ENCODE assay signal across 8 mouse cellular contexts in the genomic region with DNA sequence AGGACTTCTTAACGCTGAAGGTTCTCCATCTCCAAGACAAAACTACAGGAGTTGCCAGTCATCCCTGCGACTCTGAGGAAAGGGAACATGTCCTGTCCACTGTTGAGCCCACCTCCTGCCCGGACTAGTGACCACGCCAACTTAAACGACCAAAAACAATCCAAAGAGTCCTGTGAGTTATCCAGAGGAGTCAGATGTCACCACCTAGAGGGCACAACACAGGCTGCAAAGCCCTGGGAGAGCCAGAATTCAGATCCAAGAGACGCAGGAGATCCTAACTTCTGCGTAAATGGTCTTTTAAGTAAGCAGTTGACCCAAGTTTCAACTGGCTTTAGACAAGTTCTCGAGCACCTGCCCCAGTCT. TPM values are rescaled to one million over a fixed set of nuclear protein-coding genes. Genes with fewer than 3 reads are reported as not detected.
DNase-seq lines count a peak whose midpoint lies in the region; ATAC-seq lines count a peak whose summit lies in the region.

No protein-coding gene starts in this region.

- DNase-seq in kidney, postnatal 25 days: no peak
- no peak for DNase-seq in embryonic facial prominence, embryonic 10.5 days (ENCODE audit: low spot score)
- no peak for DNase-seq in adrenal gland, postnatal 10 days
- DNase-seq in adrenal gland, adult 18-20 months (ENCODE audit: low spot score in 2 of 2): no peak
- no peak for DNase-seq in cerebellum, adult 18-20 months

- peak overlapping the region; percentile 74 for H3K4me2 ChIP-seq in kidney, embryonic 16.5 days (replicated peaks; ENCODE audit: low read depth, low read length)
- H3K4me2 ChIP-seq in hindbrain, embryonic 15.5 days: peak overlapping the region; percentile 80
- peak overlapping the region; percentile 81 for H3K4me2 ChIP-seq in midbrain, embryonic 16.5 days (ENCODE audit: low read length)

- peaks cover 3% of the 10 kb centered on the region; the same call in 1 of the 2 replicates for H3K9me3 ChIP-seq in kidney, embryonic 16.5 days (ENCODE audit: low read length)
- H3K9me3 ChIP-seq in embryonic facial prominence, embryonic 10.5 days: 0 out of 2 replicates have a peak, but pooled peaks cover 5% of the 10 kb centered on the region
- no peaks in the 10 kb centered on the region for H3K9me3 ChIP-seq in hindbrain, embryonic 15.5 days
- no peaks in the 10 kb centered on the region for H3K9me3 ChIP-seq in midbrain, embryonic 16.5 days (replicated peaks; ENCODE audit: control insufficient read depth, low read length, poor library complexity, severe bottlenecking)

- H3K36me3 ChIP-seq in kidney, embryonic 16.5 days (ENCODE audit: insufficient read depth, low read length): no peaks in the 10 kb centered on the region
- H3K36me3 ChIP-seq in embryonic facial prominence, embryonic 10.5 days (replicated peaks): no peaks in the 10 kb centered on the region
- H3K36me3 ChIP-seq in hindbrain, embryonic 15.5 days: no peaks in the 10 kb centered on the region
- no peaks in the 10 kb centered on the region for H3K36me3 ChIP-seq in midbrain, embryonic 16.5 days (ENCODE audit: control insufficient read depth, insufficient read depth, low read length)

- WGBS in kidney, embryonic 16.5 days: 3% methylated on average over 8 of the region's 8 CpGs
- WGBS in embryonic facial prominence, embryonic 10.5 days: 2% methylated on average over 8 of the region's 8 CpGs
- 1% methylated on average over 8 of the region's 8 CpGs for WGBS in hindbrain, embryonic 15.5 days
- 2% methylated on average over 8 of the region's 8 CpGs for WGBS in midbrain, embryonic 16.5 days

- H3K9ac ChIP-seq in kidney, embryonic 16.5 days (replicated peaks; ENCODE audit: low read length): 0 out of 2 replicates have a peak overlapping the region, but pooled peaks have one; percentile 49
- peak overlapping the region; percentile 32; the same call in 1 of the 2 replicates for H3K9ac ChIP-seq in hindbrain, embryonic 15.5 days
- H3K9ac ChIP-seq in midbrain, embryonic 16.5 days (ENCODE audit: low read depth, low read length): peak overlapping the region; percentile 45

- peak overlapping the region; percentile 54 for H3K4me3 ChIP-seq in kidney, embryonic 16.5 days (ENCODE audit: low read length)
- peak overlapping the region; percentile 72 for H3K4me3 ChIP-seq in embryonic facial prominence, embryonic 10.5 days
- peak overlapping the region; percentile 53 for H3K4me3 ChIP-seq in hindbrain, embryonic 15.5 days
- H3K4me3 ChIP-seq in midbrain, embryonic 16.5 days (ENCODE audit: low read depth, low read length): peak overlapping the region; percentile 58

- peak; percentile 39; the same call in 1 of the 2 replicates for ATAC-seq in kidney, embryonic 16.5 days (ENCODE audit: low FRiP score, low TSS enrichment)
- ATAC-seq in hindbrain, embryonic 15.5 days (ENCODE audit: low FRiP score, low read depth): peak; percentile 67
- ATAC-seq in midbrain, embryonic 16.5 days: peak; percentile 61; the same call in 1 of the 2 replicates

- no peaks in the 10 kb centered on the region for H3K27me3 ChIP-seq in kidney, embryonic 16.5 days (ENCODE audit: insufficient read depth, low read length)
- H3K27me3 ChIP-seq in embryonic facial prominence, embryonic 10.5 days (replicated peaks; ENCODE audit: low read depth, poor library complexity, severe bottlenecking): peaks cover 9% of the 10 kb centered on the region; the same call in 1 of the 2 replicates
- no peaks in the 10 kb centered on the region for H3K27me3 ChIP-seq in hindbrain, embryonic 15.5 days
- H3K27me3 ChIP-seq in midbrain, embryonic 16.5 days (ENCODE audit: control insufficient read depth, insufficient read depth, low read depth, low read length): no peaks in the 10 kb centered on the region

- H3K4me1 ChIP-seq in kidney, embryonic 16.5 days (ENCODE audit: insufficient read depth, low read length): peaks cover 6% of the 10 kb centered on the region; the same call in 1 of the 2 replicates
- H3K4me1 ChIP-seq in embryonic facial prominence, embryonic 10.5 days: peaks cover 13% of the 10 kb centered on the region
- H3K4me1 ChIP-seq in hindbrain, embryonic 15.5 days (replicated peaks): peaks cover 16% of the 10 kb centered on the region
- H3K4me1 ChIP-seq in midbrain, embryonic 16.5 days (ENCODE audit: control insufficient read depth, insufficient read depth, low read length): peaks cover 11% of the 10 kb centered on the region

- H3K27ac ChIP-seq in kidney, embryonic 16.5 days (ENCODE audit: low read length): no peak overlapping the region
- peak overlapping the region; percentile 85 for H3K27ac ChIP-seq in embryonic facial prominence, embryonic 10.5 days (replicated peaks)
- peak overlapping the region; percentile 40; the same call in 1 of the 2 replicates for H3K27ac ChIP-seq in hindbrain, embryonic 15.5 days (replicated peaks)
- H3K27ac ChIP-seq in midbrain, embryonic 16.5 days (ENCODE audit: low read length): no peak overlapping the region

RNA-seq across cellular contexts. Expression of gene Cfap74, which starts 0.3 kb away (rescaled TPM):
- polyA plus RNA-seq in kidney, embryonic 16.5 days (2015; fragmentation: Nextera tagmentation; extraction: Ambion mirVana): 1.5 and 1.8 TPM in 2 replicates
- polyA plus RNA-seq in embryonic facial prominence, embryonic 10.5 days (2016; fragmentation: Nextera tagmentation; extraction: Ambion mirVana): 6.7 and 7.3 TPM in 2 replicates
- 4.3 and 5.2 TPM in 2 replicates for polyA plus RNA-seq in hindbrain, embryonic 15.5 days (2015; fragmentation: Nextera tagmentation; extraction: Ambion mirVana)
- polyA plus RNA-seq in midbrain, embryonic 16.5 days (2015; fragmentation: Nextera tagmentation; extraction: Ambion mirVana): 5.9 and 6.4 TPM in 2 replicates
- 1 to 10 TPM in 1 of 2 experiments, under 1 TPM in 1; 0.48 to 1.1 TPM for total RNA-seq in adrenal gland, postnatal 10 days (2021)
- 1 to 10 TPM in 1 of 2 experiments, under 1 TPM in 1; 0.63 to 1.6 TPM for total RNA-seq in adrenal gland, adult 18-20 months (2021)

RNA-seq across cellular contexts. Expression of gene Gabrd, which starts 10.8 kb away (rescaled TPM):
- 0.07 TPM in 1 of 2 replicates, not detected in the other for polyA plus RNA-seq in kidney, embryonic 16.5 days (2015; fragmentation: Nextera tagmentation; extraction: Ambion mirVana)
- polyA plus RNA-seq in embryonic facial prominence, embryonic 10.5 days (2016; fragmentation: Nextera tagmentation; extraction: Ambion mirVana): not detected in 2 replicates
- polyA plus RNA-seq in hindbrain, embryonic 15.5 days (2015; fragmentation: Nextera tagmentation; extraction: Ambion mirVana): 0.14 and 0.25 TPM in 2 replicates
- 0.22 and 0.26 TPM in 2 replicates for polyA plus RNA-seq in midbrain, embryonic 16.5 days (2015; fragmentation: Nextera tagmentation; extraction: Ambion mirVana)
- under 1 TPM; 0.21 to 0.45 TPM for total RNA-seq in adrenal gland, postnatal 10 days (2021)
- under 1 TPM in 1 of 2 experiments, not detected in 1; 0.16 TPM for total RNA-seq in adrenal gland, adult 18-20 months (2021)

RNA-seq across cellular contexts. Expression of gene Prkcz, which starts 47.5 kb away (rescaled TPM):
- polyA plus RNA-seq in kidney, embryonic 16.5 days (2015; fragmentation: Nextera tagmentation; extraction: Ambion mirVana): 17.3 and 17.9 TPM in 2 replicates
- polyA plus RNA-seq in embryonic facial prominence, embryonic 10.5 days (2016; fragmentation: Nextera tagmentation; extraction: Ambion mirVana): 12.4 and 13.7 TPM in 2 replicates
- polyA plus RNA-seq in hindbrain, embryonic 15.5 days (2015; fragmentation: Nextera tagmentation; extraction: Ambion mirVana): 78.8 and 87.2 TPM in 2 replicates
- 95.8 and 97.1 TPM in 2 replicates for polyA plus RNA-seq in midbrain, embryonic 16.5 days (2015; fragmentation: Nextera tagmentation; extraction: Ambion mirVana)
- 1 to 10 TPM; 5.3 to 6.9 TPM for total RNA-seq in adrenal gland, postnatal 10 days (2021)
- 1 to 10 TPM; 5.5 to 7.6 TPM for total RNA-seq in adrenal gland, adult 18-20 months (2021)

Comparison
In these comparisons a context has a peak if more than half of its experiments do, and no peak if none do; other contexts are left out.
1. H3K27ac ChIP-seq: peak in embryonic facial prominence, embryonic 10.5 days (single experiment) and hindbrain, embryonic 15.5 days (single experiment); none in kidney, embryonic 16.5 days (single experiment) and midbrain, embryonic 16.5 days (single experiment).
2. Peak in every context shown above with its lines, with median percentiles within 50 percentile points of each other: ATAC-seq, H3K4me2 ChIP-seq, H3K4me3 ChIP-seq and H3K9ac ChIP-seq.